Mouse (Mus musculus) liver, embryonic 11.5 days (tissue): Measurements from ENCODE around the gene Trim44. TPM values are rescaled to one million over a fixed set of nuclear protein-coding genes. Genes with fewer than 3 reads are reported as not detected.

ENCODE experiments used
- ATAC-seq: fragments of 200-750 bp; cut with Nextera tagmentation; replicated peaks from 2 replicates; pipeline ENCODE4 v1.8.0; 2017; ENCODE audit warnings: moderate number of reproducible peaks, mild to moderate bottlenecking, moderate TSS enrichment, moderate library complexity; ENCODE audit not compliant: low FRiP score
- DNase-seq: peaks from one replicate; pipeline ENCODE4 v3.0.0-alpha.2; 2017; ENCODE audit warnings: low spot score
- H3K27ac ChIP-seq: fragments of 300-500 bp; sonication (generic); 2 replicates; pipeline ENCODE4 v1.5.1; 2014; ENCODE audit warnings: mild to moderate bottlenecking, low read depth, low read length, control low read depth
- H3K27me3 ChIP-seq: fragments of 300-500 bp; sonication (generic); replicated peaks from 2 replicates; pipeline ENCODE4 v1.6.1; 2014; ENCODE audit warnings: low read length, mixed read lengths; ENCODE audit not compliant: control insufficient read depth, insufficient read depth
- H3K36me3 ChIP-seq: fragments of 300-500 bp; sonication (generic); 2 replicates; pipeline ENCODE4 v1.6.1; 2014; ENCODE audit warnings: mild to moderate bottlenecking, low read length, moderate library complexity, mixed read lengths; ENCODE audit not compliant: control insufficient read depth, insufficient read depth
- H3K4me1 ChIP-seq: fragments of 300-500 bp; sonication (generic); replicated peaks from 2 replicates; pipeline ENCODE4 v1.6.1; 2014; ENCODE audit warnings: low read length, mixed read lengths; ENCODE audit not compliant: control insufficient read depth, insufficient read depth
- H3K4me2 ChIP-seq: fragments of 300-500 bp; sonication (generic); 2 replicates; pipeline ENCODE4 v1.6.1; 2014; ENCODE audit warnings: mild to moderate bottlenecking, control low read depth, moderate library complexity
- H3K4me3 ChIP-seq: fragments of 300-500 bp; sonication (generic); 2 replicates; pipeline ENCODE4 v1.5.1; 2014; ENCODE audit warnings: low read depth, low read length, control low read depth
- H3K9ac ChIP-seq: fragments of 300-500 bp; sonication (generic); 2 replicates; pipeline ENCODE4 v1.6.1; 2014; ENCODE audit warnings: low read depth, low read length, control low read depth
- H3K9me3 ChIP-seq: fragments of 300-500 bp; sonication (generic); 2 replicates; pipeline ENCODE4 v1.6.1; 2016; ENCODE audit warnings: low read length, inconsistent platforms, mixed read lengths; ENCODE audit not compliant: control insufficient read depth
- WGBS: fragments of 180-500 bp; shearing (Covaris S2); extraction: QIAGEN DNeasy Blood & Tissue Kit; methylation state at CpG from one replicate; pipeline ENCODE4 v1.1.7; 2014; 5-methylcytosine and 5-hydroxymethylcytosine counted together
- polyA plus RNA-seq: library from polyadenylated mRNA; unstranded; fragments of >200 nt; fragmentation: Nextera tagmentation; extraction: Ambion mirVana; gene quantifications from 2 replicates; pipeline ENCODE4 v1.2.1, GENCODE M21; 2014

The Trim44 gene
- polyA plus RNA-seq = 21.8 and 23.1 TPM in 2 replicates

DNA sequence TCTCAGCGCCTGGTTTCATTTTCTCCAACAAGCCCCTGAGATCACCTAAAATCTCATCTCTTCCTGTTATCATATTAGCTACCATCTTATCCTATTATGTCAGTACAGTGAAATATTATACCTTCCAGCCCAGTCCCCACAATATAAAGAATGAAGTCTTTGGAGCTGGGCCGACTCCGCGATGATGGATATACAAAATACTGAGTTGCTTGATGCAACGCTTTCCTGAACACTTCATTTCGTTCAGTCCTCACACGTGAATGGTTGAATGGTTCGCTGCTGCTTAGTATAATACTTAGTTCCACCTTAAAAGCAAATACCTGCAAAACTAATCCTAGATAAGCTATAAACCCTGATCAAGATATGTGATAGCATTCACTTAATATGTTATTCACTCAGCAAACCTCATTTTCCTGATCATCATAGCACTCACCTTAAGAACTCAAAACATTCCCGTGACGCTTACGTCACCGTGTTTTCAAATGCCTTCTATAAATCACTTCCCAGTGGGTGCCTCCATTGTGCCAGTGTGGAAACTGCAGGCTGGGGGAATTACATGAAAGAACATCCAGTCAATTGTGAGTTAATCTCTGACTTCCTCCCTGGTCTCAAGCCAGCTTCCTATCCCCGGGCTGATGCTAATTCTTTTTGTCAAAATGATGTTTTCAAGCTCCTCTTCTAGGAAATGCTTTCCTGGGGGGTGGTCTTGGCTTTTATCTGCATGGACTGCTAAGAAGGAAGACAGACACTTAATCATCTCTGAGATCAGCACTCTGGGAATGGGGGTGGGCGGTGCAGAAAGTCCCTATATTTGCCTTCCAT is at the start of gene Trim44:
Gene Trim44 (minus strand): TSS at position 466 of the 822 bp plus-strand sequence.
- Histone ChIP-seq H3K36me3 (no peaks in the 10 kb centered on the region), H3K4me2 (peak within 1 kb of the TSS; percentile 9; the same call in 1 of the 2 replicates), H3K27ac (no peak within 1 kb of the TSS), H3K4me1 (peaks cover 4% of the 10 kb centered on the region), H3K4me3 (no peak within 1 kb of the TSS), H3K9ac (no peak within 1 kb of the TSS), H3K27me3 (no peaks in the 10 kb centered on the region), H3K9me3 (no peaks in the 10 kb centered on the region)
- 50% methylated on average over 14 of the region's 14 CpGs for WGBS
- DNase-seq (no peak), ATAC-seq (no peak)

DNA sequence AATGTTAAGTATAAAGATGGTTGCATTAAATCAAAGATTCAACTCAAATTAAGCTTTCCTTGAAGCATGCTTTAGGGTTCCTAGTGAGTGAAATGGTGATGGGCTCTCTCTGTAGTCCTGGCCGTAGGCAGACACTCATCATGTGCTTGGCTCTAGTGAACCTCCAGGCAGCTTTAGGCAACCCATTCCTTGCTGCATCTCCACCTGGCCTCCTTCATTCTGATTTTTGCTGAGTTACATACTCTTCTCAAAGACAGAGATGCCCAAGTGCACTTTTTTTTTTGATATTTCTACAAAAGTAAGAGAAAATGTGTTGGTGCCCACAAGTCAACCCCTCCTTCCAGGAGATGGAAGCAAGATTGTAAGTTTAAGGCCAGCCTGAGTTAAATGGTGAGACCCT is 47.5 kb upstream of the Trim44 start:
- Histone ChIP-seq H3K4me1 (peaks cover 7% of the 10 kb centered on the region; the same call in 1 of the 2 replicates), H3K27ac (no peak overlapping the region), H3K4me2 (no peak overlapping the region), H3K27me3 (peaks cover 27% of the 10 kb centered on the region), H3K36me3 (no peaks in the 10 kb centered on the region), H3K4me3 (no peak overlapping the region), H3K9ac (no peak overlapping the region), H3K9me3 (no peaks in the 10 kb centered on the region)
- ATAC-seq (no peak), DNase-seq (no peak)
- 65% methylated on average over 1 of the region's 1 CpGs for WGBS

DNA sequence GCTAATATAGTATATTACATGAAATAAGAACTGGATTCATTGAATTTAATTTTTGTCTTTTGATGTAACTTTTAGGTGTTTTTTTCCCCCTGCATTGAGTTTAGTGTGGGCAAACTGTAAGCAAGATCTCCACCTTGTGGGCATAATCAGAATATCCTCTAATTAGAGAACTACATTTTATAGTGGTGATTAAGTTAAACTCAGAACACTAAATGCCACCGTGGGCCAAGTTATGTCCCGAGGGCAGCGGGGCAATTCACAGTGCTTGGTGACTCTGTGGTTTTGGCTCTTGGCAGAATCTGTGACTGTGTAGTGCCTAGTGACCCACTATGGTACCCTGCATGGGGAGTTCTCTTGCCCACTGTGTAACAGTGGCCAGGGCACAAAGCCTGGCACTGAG is 45.8 kb upstream of the Trim44 start:
- Histone ChIP-seq H3K4me2 (no peak overlapping the region), H3K9me3 (no peaks in the 10 kb centered on the region), H3K27ac (no peak overlapping the region), H3K9ac (no peak overlapping the region), H3K4me1 (peaks cover 10% of the 10 kb centered on the region; the same call in 1 of the 2 replicates), H3K36me3 (no peaks in the 10 kb centered on the region), H3K4me3 (no peak overlapping the region), H3K27me3 (peaks cover 32% of the 10 kb centered on the region)
- DNase-seq = no peak
- ATAC-seq = no peak
- 45% methylated on average over 3 of the region's 3 CpGs for WGBS

DNA sequence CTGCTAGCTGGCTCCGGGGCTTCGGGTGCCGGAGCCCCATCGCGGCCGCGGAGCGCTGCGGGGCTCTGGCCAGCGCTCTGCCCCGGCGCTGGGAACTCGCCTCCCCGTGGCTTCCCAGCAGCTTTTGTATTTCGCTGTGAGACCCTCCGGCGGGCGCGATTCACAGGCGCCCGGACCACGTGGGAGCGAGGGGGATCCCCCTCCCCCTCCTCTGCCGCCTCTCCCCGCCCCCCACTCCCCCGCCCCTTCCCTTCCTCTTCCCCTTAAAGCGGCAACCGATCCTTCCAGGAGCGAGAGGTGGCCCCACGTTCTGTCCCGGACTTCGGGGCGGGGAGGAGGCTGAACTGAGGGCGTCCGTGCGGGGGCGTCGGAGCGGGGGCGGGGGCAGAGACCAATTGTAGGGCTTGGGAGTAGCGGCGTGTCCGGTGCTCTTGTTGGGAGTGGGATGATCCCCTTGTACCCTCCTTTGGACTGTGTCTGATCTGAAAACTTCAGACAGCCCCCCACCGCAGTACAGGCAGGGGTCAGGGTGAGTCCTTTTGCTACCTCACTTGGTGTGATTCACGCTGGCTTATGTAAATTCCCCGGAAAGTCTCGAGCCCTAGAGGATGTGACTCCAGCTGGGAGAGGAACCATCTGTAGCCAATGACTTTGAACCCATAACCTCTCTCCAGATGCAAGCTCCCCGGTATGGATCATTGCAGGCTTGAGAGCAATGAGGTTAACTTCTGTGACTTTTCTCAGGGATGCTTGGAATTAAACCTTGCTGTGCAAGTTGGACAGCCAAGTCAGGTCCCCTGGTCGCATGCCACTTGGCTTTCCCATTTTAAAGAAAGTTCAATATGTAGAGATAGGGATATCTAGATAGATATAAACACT is 44.3 kb upstream of the Trim44 start, which contains the start of gene Fjx1:
Gene Fjx1 (minus strand): TSS at position 829 of the 879 bp plus-strand sequence.
- Histone ChIP-seq H3K4me2 (peak within 1 kb of the TSS; percentile 93), H3K4me3 (peak within 1 kb of the TSS; percentile 71), H3K36me3 (no peaks in the 10 kb centered on the region), H3K4me1 (peaks cover 10% of the 10 kb centered on the region; the same call in 1 of the 2 replicates), H3K27me3 (peaks cover 30% of the 10 kb centered on the region), H3K9ac (peak within 1 kb of the TSS; percentile 73), H3K27ac (peak within 1 kb of the TSS; percentile 68), H3K9me3 (no peaks in the 10 kb centered on the region)
- 1% methylated on average over 42 of the region's 49 CpGs for whole genome bisulfite sequencing
- DNase-seq = peak; percentile 73
- ATAC-seq = peak; percentile 44

DNA sequence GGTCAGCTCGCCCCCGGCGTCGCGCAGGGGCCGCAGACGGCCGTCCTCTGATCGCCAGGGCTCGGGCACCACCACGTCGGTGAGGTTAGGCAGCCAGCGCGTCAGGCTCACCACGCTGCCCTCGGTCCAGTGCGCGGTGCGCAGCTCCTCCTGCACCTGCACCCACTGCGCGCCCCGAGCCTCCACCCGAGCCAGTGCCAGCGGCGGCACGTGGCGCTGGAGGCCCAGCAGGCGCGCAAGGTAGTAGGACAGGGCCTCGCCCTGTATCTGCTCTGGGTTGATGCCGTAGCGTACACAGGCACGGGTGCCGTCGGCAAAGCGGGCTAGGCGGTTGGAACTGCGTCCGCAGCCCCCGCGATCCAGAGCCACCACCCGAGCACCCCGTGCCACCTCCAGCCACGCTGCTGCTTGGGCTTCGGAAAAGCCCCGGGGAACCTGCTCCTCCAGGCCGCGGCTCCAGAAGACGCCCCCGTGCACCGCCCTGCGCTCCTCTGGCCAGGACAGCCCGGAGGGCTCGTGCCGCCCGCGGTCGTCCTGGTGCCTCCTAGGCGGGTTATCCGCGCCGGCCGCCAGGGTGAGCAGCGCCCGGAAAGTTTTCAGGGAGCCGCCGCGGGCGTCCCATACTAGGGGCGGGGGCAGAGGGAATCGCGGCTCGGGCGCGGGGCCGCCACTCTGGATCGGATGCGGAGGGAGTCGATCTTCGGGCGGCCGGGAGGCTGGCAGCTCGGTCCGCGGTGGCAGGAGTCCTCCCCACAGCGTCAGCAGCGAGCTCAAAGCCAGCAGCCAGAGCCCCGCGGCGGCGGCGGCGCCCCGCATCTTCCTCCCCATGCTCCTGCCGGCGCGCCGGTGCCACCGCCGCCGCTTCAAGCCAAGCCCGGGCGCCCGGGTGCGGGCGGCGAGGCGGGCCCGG is 43.4 kb upstream of the Trim44 start:
- Histone ChIP-seq H3K9ac (peak overlapping the region; percentile 73), H3K27ac (peak overlapping the region; percentile 68), H3K27me3 (peaks cover 30% of the 10 kb centered on the region), H3K9me3 (no peaks in the 10 kb centered on the region), H3K4me2 (peak overlapping the region; percentile 93), H3K4me3 (peak overlapping the region; percentile 71), H3K4me1 (peaks cover 10% of the 10 kb centered on the region; the same call in 1 of the 2 replicates), H3K36me3 (no peaks in the 10 kb centered on the region)
- DNase-seq (peak; percentile 73), ATAC-seq (peak; percentile 49)
- under 1% methylated on average over 103 of the region's 109 CpGs for WGBS

DNA sequence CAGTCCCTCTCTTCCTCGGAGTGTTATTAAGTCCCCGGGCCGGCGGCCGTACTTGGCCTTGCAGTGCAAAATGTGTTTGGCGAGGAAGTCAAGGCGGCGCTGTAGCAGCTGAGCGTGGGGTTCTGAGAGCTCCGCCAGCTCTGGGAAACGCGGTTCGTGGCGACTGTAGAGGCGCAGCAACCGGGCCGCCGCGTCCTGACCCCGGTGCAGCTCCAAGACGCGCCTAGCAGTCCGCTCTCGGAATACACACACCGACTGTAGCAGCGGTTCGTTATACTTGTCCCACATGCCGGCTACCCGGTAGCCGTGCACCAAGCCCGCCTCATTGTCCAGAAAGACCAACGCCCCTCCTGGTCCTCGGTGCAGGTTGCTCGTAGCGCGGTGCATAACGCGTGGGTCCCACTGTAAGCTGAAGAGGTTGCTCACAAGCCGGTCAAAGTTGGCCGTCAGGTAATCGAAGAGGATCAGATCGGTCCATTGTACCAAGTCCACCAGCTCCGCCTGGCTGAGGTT is 42.7 kb upstream of the Trim44 start:
- DNase-seq (peak; percentile 67), ATAC-seq (0 out of 2 replicates have a peak, but pooled peaks have one; percentile 10)
- H3K9ac ChIP-seq = peak overlapping the region; percentile 73
- peak overlapping the region; percentile 71 for H3K4me3 ChIP-seq
- peaks cover 30% of the 10 kb centered on the region for H3K27me3 ChIP-seq
- peak overlapping the region; percentile 21; the same call in 1 of the 2 replicates for H3K27ac ChIP-seq
- no peaks in the 10 kb centered on the region for H3K36me3 ChIP-seq
- peaks cover 10% of the 10 kb centered on the region; the same call in 1 of the 2 replicates for H3K4me1 ChIP-seq
- WGBS = under 1% methylated on average over 43 of the region's 43 CpGs
- no peaks in the 10 kb centered on the region for H3K9me3 ChIP-seq
- H3K4me2 ChIP-seq = peak overlapping the region; percentile 93

DNA sequence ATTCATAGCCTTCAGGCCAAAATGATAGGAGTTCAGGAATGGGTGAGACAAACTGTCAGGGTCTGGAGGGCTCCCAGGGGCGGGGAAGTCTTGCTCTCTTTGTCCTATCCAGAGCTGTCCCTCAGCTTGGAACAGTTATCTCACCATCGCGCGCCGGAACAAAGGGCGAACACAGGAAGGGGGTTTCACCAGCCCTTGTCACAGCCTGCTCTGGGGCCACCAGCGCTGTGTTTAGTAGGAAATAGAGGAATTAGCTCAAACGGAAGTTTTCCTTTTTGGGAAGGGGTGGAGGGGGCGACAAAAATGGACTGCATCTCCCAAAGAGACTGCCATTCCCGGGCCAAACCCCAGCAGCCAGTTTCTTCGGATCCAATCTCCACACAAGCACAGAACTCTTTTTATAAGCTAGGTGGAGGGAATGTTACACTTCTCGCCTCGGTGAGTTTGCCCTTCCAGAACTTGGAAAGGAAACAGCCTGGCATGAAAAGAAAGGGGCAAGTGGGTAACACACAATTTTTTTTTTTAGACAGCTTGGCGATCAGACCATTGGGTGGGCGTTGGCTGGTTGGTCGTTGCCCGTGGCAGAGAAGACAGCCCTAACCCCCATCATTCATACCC is 42.1 kb upstream of the Trim44 start:
- H3K9ac ChIP-seq = peak overlapping the region; percentile 73; the same call in 1 of the 2 replicates
- DNase-seq = peak; percentile 54
- H3K27ac ChIP-seq = peak overlapping the region; percentile 21; the same call in 1 of the 2 replicates
- ATAC-seq = no peak; the same call in 1 of the 2 replicates
- H3K4me2 ChIP-seq = peak overlapping the region; percentile 93
- H3K36me3 ChIP-seq = no peaks in the 10 kb centered on the region
- peaks cover 30% of the 10 kb centered on the region for H3K27me3 ChIP-seq
- peaks cover 10% of the 10 kb centered on the region; the same call in 1 of the 2 replicates for H3K4me1 ChIP-seq
- H3K4me3 ChIP-seq = peak overlapping the region; percentile 71
- 2% methylated on average over 17 of the region's 17 CpGs for WGBS
- no peaks in the 10 kb centered on the region for H3K9me3 ChIP-seq
